Mouse (Mus musculus) granulocyte monocyte progenitor cell, adult 5-6 weeks (primary cell): ENCODE measurements around the gene Pin1. TPM values are rescaled to one million over a fixed set of nuclear protein-coding genes. Genes with fewer than 3 reads are reported as not detected.

ENCODE experiments used
- ATAC-seq: replicated peaks from 2 replicates; pipeline ENCODE4 v1.8.0; 2016; ENCODE audit warnings: mild to moderate bottlenecking, moderate TSS enrichment, inconsistent platforms; ENCODE audit not compliant: poor library complexity, severe bottlenecking
- total RNA-seq, 2 experiments: library from RNA; stranded (forward) in 1 of 2; stranded (reverse) in 1 of 2; fragments of 200-712, 200-1000 nt in 1 of 2; fragments of >200 nt in 1 of 2; fragmentation: Nextera tagmentation in 1 of 2; gene quantifications; 2 replicates each; pipeline ENCODE4 v1.2.3; 2014 to 2017

The Pin1 gene
- total RNA-seq, 2 experiments from 2014 or later: 14.8 to 22.4 TPM

- no peak for ATAC-seq
Measured at GRCm38 (mm10) chr9:20694721-20695235, 42.9 kb downstream of the Pin1 start.

- ATAC-seq: peak; percentile 16
Measured at GRCm38 (mm10) chr9:20696107-20696712, 44.3 kb downstream of the Pin1 start.

GRCm38 (mm10) chr9:20697466-20697865, 45.6 kb downstream of the Pin1 start:
- no peak for ATAC-seq

GRCm38 (mm10) chr9:20703832-20704380, 52.0 kb downstream of the Pin1 start:
- no peak for ATAC-seq

- no peak for ATAC-seq
Measured at GRCm38 (mm10) chr9:20705420-20705819, 53.5 kb downstream of the Pin1 start.

- ATAC-seq: no peak
Measured at GRCm38 (mm10) chr9:20705981-20706380, 54.1 kb downstream of the Pin1 start.

- ATAC-seq: no peak
Measured at GRCm38 (mm10) chr9:20710471-20710870, 58.6 kb downstream of the Pin1 start.

GRCm38 (mm10) chr9:20712934-20713477, 61.1 kb downstream of the Pin1 start:
- no peak for ATAC-seq

GRCm38 (mm10) chr9:20713478-20713987, 61.6 kb downstream of the Pin1 start:
- ATAC-seq: no peak

- ATAC-seq: peak; percentile 55; the same call in 1 of the 2 replicates
Measured at GRCm38 (mm10) chr9:20715332-20715731, 63.4 kb downstream of the Pin1 start.

Other genes starting within 250 kb of the Pin1 start
- 19.6 and 28.9 TPM in 2 replicates for gene Zfp26, start 191.9 kb upstream of the Pin1 start, total RNA-seq (2014; fragmentation: Nextera tagmentation)
- gene Zfp26, start 191.9 kb upstream of the Pin1 start, total RNA-seq (2017): 21.0 and 29.0 TPM in 2 replicates
- gene Zfp426, start 159.3 kb upstream of the Pin1 start, total RNA-seq (2014; fragmentation: Nextera tagmentation): 18.3 and 22.9 TPM in 2 replicates
- gene Zfp426, start 159.3 kb upstream of the Pin1 start, total RNA-seq (2017): 22.1 and 22.6 TPM in 2 replicates
- gene Zfp266, start 130.7 kb upstream of the Pin1 start, total RNA-seq (2014; fragmentation: Nextera tagmentation): 40.0 and 43.5 TPM in 2 replicates
- 33.1 and 38.8 TPM in 2 replicates for gene Zfp266, start 130.7 kb upstream of the Pin1 start, total RNA-seq (2017)
- 7.1 and 7.3 TPM in 2 replicates for gene Zfp846, start 70.8 kb upstream of the Pin1 start, total RNA-seq (2014; fragmentation: Nextera tagmentation)
- gene Zfp846, start 70.8 kb upstream of the Pin1 start, total RNA-seq (2017): 4.7 and 13.0 TPM in 2 replicates
- 459 and 544 TPM in 2 replicates for gene Ubl5, start 9.2 kb upstream of the Pin1 start, total RNA-seq (2014; fragmentation: Nextera tagmentation)
- 101 and 107 TPM in 2 replicates for gene Ubl5, start 9.2 kb upstream of the Pin1 start, total RNA-seq (2017)
- 18.2 and 28.0 TPM in 2 replicates for gene Fbxl12, start 7.3 kb upstream of the Pin1 start, total RNA-seq (2014; fragmentation: Nextera tagmentation)
- 3.7 and 6.3 TPM in 2 replicates for gene Fbxl12, start 7.3 kb upstream of the Pin1 start, total RNA-seq (2017)
- not detected in 2 replicates for gene Olfm2, start 94.3 kb downstream of the Pin1 start, total RNA-seq (2014; fragmentation: Nextera tagmentation)
- 0.09 TPM in 1 of 2 replicates, not detected in the other for gene Olfm2, start 94.3 kb downstream of the Pin1 start, total RNA-seq (2017)
- gene Col5a3, start 163.0 kb downstream of the Pin1 start, total RNA-seq (2014; fragmentation: Nextera tagmentation): 0.28 and 0.41 TPM in 2 replicates
- gene Col5a3, start 163.0 kb downstream of the Pin1 start, total RNA-seq (2017): 0.60 and 0.62 TPM in 2 replicates
- gene Rdh8, start 166.4 kb downstream of the Pin1 start, total RNA-seq (2014; fragmentation: Nextera tagmentation): not detected in 2 replicates
- not detected in 2 replicates for gene Rdh8, start 166.4 kb downstream of the Pin1 start, total RNA-seq (2017)
- 13.8 and 44.1 TPM in 2 replicates for gene A230050P20Rik, start 216.5 kb downstream of the Pin1 start, total RNA-seq (2014; fragmentation: Nextera tagmentation)
- 14.4 and 16.1 TPM in 2 replicates for gene A230050P20Rik, start 216.5 kb downstream of the Pin1 start, total RNA-seq (2017)
- gene Angptl6, start 227.6 kb downstream of the Pin1 start, total RNA-seq (2014; fragmentation: Nextera tagmentation): 1.5 and 2.5 TPM in 2 replicates
- 0.52 and 1.4 TPM in 2 replicates for gene Angptl6, start 227.6 kb downstream of the Pin1 start, total RNA-seq (2017)
- 88.0 and 115 TPM in 2 replicates for gene Ppan, start 236.1 kb downstream of the Pin1 start, total RNA-seq (2014; fragmentation: Nextera tagmentation)
- 172 and 173 TPM in 2 replicates for gene Ppan, start 236.1 kb downstream of the Pin1 start, total RNA-seq (2017)
- 224 and 262 TPM in 2 replicates for gene Eif3g, start 246.5 kb downstream of the Pin1 start, total RNA-seq (2014; fragmentation: Nextera tagmentation)
- 187 and 207 TPM in 2 replicates for gene Eif3g, start 246.5 kb downstream of the Pin1 start, total RNA-seq (2017)